Mouse (Mus musculus): ENCODE measurements around the gene Zg16. TPM values are rescaled to one million over a fixed set of nuclear protein-coding genes. Genes with fewer than 3 reads are reported as not detected.

Zg16 gene
- polyA plus RNA-seq, 1 experiment from 2014 or later, result not detected

GRCm38 (mm10) chr7:127016486-127016938 lies 70.6 kb downstream of the Zg16 start:
- Histone ChIP-seq H3K4me1 (peaks cover 77% of the 10 kb centered on the region), H3K9ac (peak overlapping the region; percentile 85), H3K36me3 (peaks cover 35% of the 10 kb centered on the region), H3K27me3 (replicated peaks) (no peaks in the 10 kb centered on the region), H3K4me3 (peak overlapping the region; percentile 73), H3K27ac (peak overlapping the region; percentile 92), H3K9me3 (replicated peaks) (no peaks in the 10 kb centered on the region), H3K4me2 (peak overlapping the region; percentile 93)
- WGBS (ENCODE audit: insufficient replicate concordance), result under 1% methylated on average over 22 of the region's 22 CpGs
- peak; percentile 70 for ATAC-seq

- peaks cover 35% of the 10 kb centered on the region for H3K36me3 ChIP-seq
- H3K4me1 ChIP-seq, result peaks cover 75% of the 10 kb centered on the region
- peak within 1 kb of the TSS; percentile 92 for H3K27ac ChIP-seq
- H3K27me3 ChIP-seq (replicated peaks), result no peaks in the 10 kb centered on the region
- peak within 1 kb of the TSS; percentile 73 for H3K4me3 ChIP-seq
- no peaks in the 10 kb centered on the region for H3K9me3 ChIP-seq (replicated peaks)
- peak within 1 kb of the TSS; percentile 85 for H3K9ac ChIP-seq
- ATAC-seq, result no peak
- H3K4me2 ChIP-seq, result peak within 1 kb of the TSS; percentile 93
These were observed 70.8 kb downstream of the Zg16 start, which contains the start of gene Pagr1b for GRCm38 (mm10) chr7:127016481-127016485. Gene Pagr1b, minus strand, starts transcription at chr7:127016484.

- Histone ChIP-seq H3K9me3 (replicated peaks) (no peaks in the 10 kb centered on the region), H3K4me1 (peaks cover 73% of the 10 kb centered on the region), H3K4me2 (peak overlapping the region; percentile 93), H3K9ac (peak overlapping the region; percentile 85), H3K36me3 (peaks cover 35% of the 10 kb centered on the region), H3K27me3 (replicated peaks) (no peaks in the 10 kb centered on the region), H3K4me3 (peak overlapping the region; percentile 73), H3K27ac (peak overlapping the region; percentile 92)
- peak; percentile 63 for ATAC-seq
- WGBS (ENCODE audit: insufficient replicate concordance), result 2% methylated on average over 10 of the region's 10 CpGs
These were observed 71.0 kb downstream of the Zg16 start for GRCm38 (mm10) chr7:127016081-127016480.

- Histone ChIP-seq H3K4me1 (peaks cover 72% of the 10 kb centered on the region), H3K9me3 (replicated peaks) (no peaks in the 10 kb centered on the region), H3K27me3 (replicated peaks) (no peaks in the 10 kb centered on the region), H3K36me3 (peaks cover 35% of the 10 kb centered on the region), H3K4me3 (peak overlapping the region; percentile 73; the same call in 1 of the 2 replicates), H3K4me2 (peak overlapping the region; percentile 93), H3K27ac (0 out of 2 replicates have a peak overlapping the region, but pooled peaks have one; percentile 92), H3K9ac (peak overlapping the region; percentile 85)
- WGBS (ENCODE audit: insufficient replicate concordance), result 93% methylated on average over 12 of the region's 12 CpGs
- no peak for ATAC-seq
These were observed 72.1 kb downstream of the Zg16 start for GRCm38 (mm10) chr7:127014993-127015392.

GRCm38 (mm10) chr7:127014320-127014719 lies 72.8 kb downstream of the Zg16 start, which contains the start of gene Mvp:
Gene Mvp, minus strand, starts transcription at chr7:127014621.
- H3K4me2 ChIP-seq, result peak within 1 kb of the TSS; percentile 93
- no peak for ATAC-seq
- H3K4me3 ChIP-seq, result peak within 1 kb of the TSS; percentile 73
- peak within 1 kb of the TSS; percentile 92 for H3K27ac ChIP-seq
- H3K36me3 ChIP-seq, result peaks cover 35% of the 10 kb centered on the region
- H3K9ac ChIP-seq, result peak within 1 kb of the TSS; percentile 85
- 28% methylated on average over 11 of the region's 11 CpGs for WGBS (ENCODE audit: insufficient replicate concordance)
- H3K4me1 ChIP-seq, result peaks cover 74% of the 10 kb centered on the region
- no peaks in the 10 kb centered on the region for H3K27me3 ChIP-seq (replicated peaks)
- H3K9me3 ChIP-seq (replicated peaks), result no peaks in the 10 kb centered on the region

- Histone ChIP-seq H3K4me3 (peak overlapping the region; percentile 59), H3K9ac (no peak overlapping the region), H3K4me2 (peak overlapping the region; percentile 93), H3K9me3 (replicated peaks) (no peaks in the 10 kb centered on the region), H3K36me3 (peaks cover 35% of the 10 kb centered on the region), H3K27me3 (replicated peaks) (no peaks in the 10 kb centered on the region), H3K27ac (no peak overlapping the region), H3K4me1 (peaks cover 74% of the 10 kb centered on the region)
- WGBS (ENCODE audit: insufficient replicate concordance), result 82% methylated on average over 6 of the region's 6 CpGs
- no peak for ATAC-seq
These were observed 73.7 kb downstream of the Zg16 start for GRCm38 (mm10) chr7:127013385-127013784.

- peaks cover 74% of the 10 kb centered on the region for H3K4me1 ChIP-seq
- no peaks in the 10 kb centered on the region for H3K27me3 ChIP-seq (replicated peaks)
- no peak overlapping the region for H3K27ac ChIP-seq
- no peak for ATAC-seq
- 85% methylated on average over 10 of the region's 10 CpGs for WGBS (ENCODE audit: insufficient replicate concordance)
- H3K9ac ChIP-seq, result no peak overlapping the region
- no peaks in the 10 kb centered on the region for H3K9me3 ChIP-seq (replicated peaks)
- H3K4me2 ChIP-seq, result no peak overlapping the region
- peaks cover 35% of the 10 kb centered on the region for H3K36me3 ChIP-seq
- H3K4me3 ChIP-seq, result no peak overlapping the region
These were observed 74.3 kb downstream of the Zg16 start for GRCm38 (mm10) chr7:127012845-127013244.

- no peak for ATAC-seq
- no peak overlapping the region for H3K4me3 ChIP-seq
- H3K27me3 ChIP-seq (replicated peaks), result no peaks in the 10 kb centered on the region
- peaks cover 74% of the 10 kb centered on the region for H3K4me1 ChIP-seq
- H3K27ac ChIP-seq, result no peak overlapping the region; the same call in 1 of the 2 replicates
- no peaks in the 10 kb centered on the region for H3K9me3 ChIP-seq (replicated peaks)
- 73% methylated on average over 6 of the region's 6 CpGs for WGBS (ENCODE audit: insufficient replicate concordance)
- H3K36me3 ChIP-seq, result peaks cover 35% of the 10 kb centered on the region
- H3K9ac ChIP-seq, result no peak overlapping the region
- no peak overlapping the region for H3K4me2 ChIP-seq
These were observed 74.8 kb downstream of the Zg16 start for GRCm38 (mm10) chr7:127012374-127012773.

GRCm38 (mm10) chr7:127011717-127012116 lies 75.4 kb downstream of the Zg16 start:
- Histone ChIP-seq H3K4me2 (no peak overlapping the region), H3K27ac (peak overlapping the region; percentile 23; the same call in 1 of the 2 replicates), H3K4me1 (peaks cover 78% of the 10 kb centered on the region), H3K9me3 (replicated peaks) (no peaks in the 10 kb centered on the region), H3K36me3 (peaks cover 35% of the 10 kb centered on the region), H3K9ac (no peak overlapping the region), H3K27me3 (replicated peaks) (no peaks in the 10 kb centered on the region), H3K4me3 (no peak overlapping the region)
- 80% methylated on average over 2 of the region's 2 CpGs for WGBS (ENCODE audit: insufficient replicate concordance)
- ATAC-seq, result no peak

GRCm38 (mm10) chr7:127011051-127011450 lies 76.1 kb downstream of the Zg16 start:
- no peak for ATAC-seq
- Histone ChIP-seq H3K4me2 (no peak overlapping the region), H3K9ac (no peak overlapping the region), H3K36me3 (peaks cover 35% of the 10 kb centered on the region), H3K27me3 (replicated peaks) (no peaks in the 10 kb centered on the region), H3K4me3 (no peak overlapping the region), H3K9me3 (replicated peaks) (no peaks in the 10 kb centered on the region), H3K4me1 (peaks cover 75% of the 10 kb centered on the region), H3K27ac (peak overlapping the region; percentile 38)
- 83% methylated on average over 2 of the region's 2 CpGs for WGBS (ENCODE audit: insufficient replicate concordance)

- Histone ChIP-seq H3K36me3 (peaks cover 21% of the 10 kb centered on the region), H3K9me3 (replicated peaks) (no peaks in the 10 kb centered on the region), H3K4me2 (peak overlapping the region; percentile 62), H3K27ac (peak overlapping the region; percentile 96), H3K4me1 (peaks cover 60% of the 10 kb centered on the region), H3K4me3 (no peak overlapping the region), H3K27me3 (replicated peaks) (no peaks in the 10 kb centered on the region), H3K9ac (peak overlapping the region; percentile 63)
- ATAC-seq, result no peak
- WGBS (ENCODE audit: insufficient replicate concordance), result 77% methylated on average over 17 of the region's 17 CpGs
These were observed 77.6 kb downstream of the Zg16 start for GRCm38 (mm10) chr7:127009307-127010085.

GRCm38 (mm10) chr7:127008239-127009019 lies 78.7 kb downstream of the Zg16 start:
- Histone ChIP-seq H3K4me2 (peak overlapping the region; percentile 62), H3K9me3 (replicated peaks) (no peaks in the 10 kb centered on the region), H3K4me3 (peak overlapping the region; percentile 13; the same call in 1 of the 2 replicates), H3K27me3 (replicated peaks) (no peaks in the 10 kb centered on the region), H3K9ac (peak overlapping the region; percentile 63), H3K4me1 (peaks cover 49% of the 10 kb centered on the region), H3K36me3 (peaks cover 11% of the 10 kb centered on the region), H3K27ac (peak overlapping the region; percentile 96)
- 41% methylated on average over 9 of the region's 9 CpGs for WGBS (ENCODE audit: insufficient replicate concordance)
- ATAC-seq, result peak; percentile 96

All from liver, embryonic 12.5 days (tissue).